8 mouse cellular contexts compared by ENCODE assay signal in genomic region chr2:161570236-161570995, GRCm38 (mm10).
A peak's percentile ranks its signal among the peaks of the same experiment; 100 is the strongest.
DNase-seq lines count a peak whose midpoint lies in the region; ATAC-seq and TF ChIP-seq lines count a peak whose summit lies in the region.

No protein-coding gene starts in this region.

- intact Hi-C loops in left cerebral cortex, postnatal 14 days (cut with DNase I): no loop called here

- peak; percentile 34 to 44 for DNase-seq in heart, adult 18-20 months
- DNase-seq in heart, embryonic 10.5 days (ENCODE audit: low spot score): no peak
- DNase-seq in testis, postnatal 14 days (ENCODE audit: low spot score): peak; percentile 14
- DNase-seq in testis, postnatal 10 days (ENCODE audit: low spot score): no peak
- DNase-seq in left cerebral cortex, postnatal 14 days (ENCODE audit: low spot score in 2 of 2): peak; percentile 25 to 37
- DNase-seq in stomach, postnatal 0 days (ENCODE audit: low spot score): no peak
- DNase-seq in hindbrain, embryonic 14.5 days (ENCODE audit: low spot score): no peak

- H3K36me3 ChIP-seq in heart, embryonic 10.5 days: no peaks in the 10 kb centered on the region
- H3K36me3 ChIP-seq in stomach, postnatal 0 days (ENCODE audit: control insufficient read depth, insufficient read depth, low read length): no peaks in the 10 kb centered on the region
- H3K36me3 ChIP-seq in midbrain, embryonic 15.5 days (replicated peaks): no peaks in the 10 kb centered on the region
- H3K36me3 ChIP-seq in hindbrain, embryonic 14.5 days (replicated peaks; ENCODE audit: control insufficient read depth, insufficient read depth): no peaks in the 10 kb centered on the region

- 0 out of 2 replicates have a peak overlapping the region, but pooled peaks have one; percentile 5 for H3K4me2 ChIP-seq in stomach, postnatal 0 days (replicated peaks; ENCODE audit: low read depth)
- H3K4me2 ChIP-seq in midbrain, embryonic 15.5 days: no peak overlapping the region
- H3K4me2 ChIP-seq in hindbrain, embryonic 14.5 days (replicated peaks): no peak overlapping the region

- TF ChIP-seq CTCF in stomach, postnatal 0 days (IDR thresholded peaks at IDR 0.05; ENCODE audit: low read depth): no peak

- no peak overlapping the region for H3K4me3 ChIP-seq in heart, embryonic 10.5 days
- no peak overlapping the region for H3K4me3 ChIP-seq in stomach, postnatal 0 days (ENCODE audit: low read depth, low read length)
- H3K4me3 ChIP-seq in midbrain, embryonic 15.5 days: no peak overlapping the region
- no peak overlapping the region for H3K4me3 ChIP-seq in hindbrain, embryonic 14.5 days (replicated peaks; ENCODE audit: low read length)

- 70% methylated on average over 10 of the region's 10 CpGs for WGBS in heart, embryonic 10.5 days
- WGBS in stomach, postnatal 0 days: 38% methylated on average over 10 of the region's 10 CpGs
- 61% methylated on average over 10 of the region's 10 CpGs for WGBS in midbrain, embryonic 15.5 days
- WGBS in hindbrain, embryonic 14.5 days: 67% methylated on average over 10 of the region's 10 CpGs

- no peaks in the 10 kb centered on the region for H3K27me3 ChIP-seq in heart, embryonic 10.5 days (ENCODE audit: insufficient read depth, poor library complexity, severe bottlenecking)
- no peaks in the 10 kb centered on the region for H3K27me3 ChIP-seq in stomach, postnatal 0 days (ENCODE audit: control insufficient read depth, insufficient read depth, low read length)
- no peaks in the 10 kb centered on the region for H3K27me3 ChIP-seq in midbrain, embryonic 15.5 days (replicated peaks)
- no peaks in the 10 kb centered on the region for H3K27me3 ChIP-seq in hindbrain, embryonic 14.5 days (ENCODE audit: control insufficient read depth, insufficient read depth, low read length)

- H3K4me1 ChIP-seq in heart, embryonic 10.5 days: 0 out of 2 replicates have a peak, but pooled peaks cover 4% of the 10 kb centered on the region
- no peaks in the 10 kb centered on the region for H3K4me1 ChIP-seq in stomach, postnatal 0 days (replicated peaks; ENCODE audit: control insufficient read depth, insufficient read depth)
- peaks cover 2% of the 10 kb centered on the region; the same call in 1 of the 2 replicates for H3K4me1 ChIP-seq in midbrain, embryonic 15.5 days
- H3K4me1 ChIP-seq in hindbrain, embryonic 14.5 days (replicated peaks; ENCODE audit: control insufficient read depth, insufficient read depth, low read length): no peaks in the 10 kb centered on the region

- no peaks in the 10 kb centered on the region for H3K9me3 ChIP-seq in heart, embryonic 10.5 days
- no peaks in the 10 kb centered on the region for H3K9me3 ChIP-seq in stomach, postnatal 0 days (ENCODE audit: control insufficient read depth, low read length)
- no peaks in the 10 kb centered on the region for H3K9me3 ChIP-seq in midbrain, embryonic 15.5 days
- H3K9me3 ChIP-seq in hindbrain, embryonic 14.5 days (ENCODE audit: control insufficient read depth, low read length): no peaks in the 10 kb centered on the region

- H3K27ac ChIP-seq in heart, embryonic 10.5 days: no peak overlapping the region
- no peak overlapping the region for H3K27ac ChIP-seq in stomach, postnatal 0 days (replicated peaks)
- H3K27ac ChIP-seq in midbrain, embryonic 15.5 days: no peak overlapping the region
- no peak overlapping the region for H3K27ac ChIP-seq in hindbrain, embryonic 14.5 days

- TF ChIP-seq EP300 in stomach, postnatal 0 days (optimal IDR thresholded peaks at IDR 0.05): no peak

- no peak overlapping the region for H3K9ac ChIP-seq in stomach, postnatal 0 days (ENCODE audit: low read length)
- H3K9ac ChIP-seq in midbrain, embryonic 15.5 days: no peak overlapping the region
- no peak overlapping the region for H3K9ac ChIP-seq in hindbrain, embryonic 14.5 days

- ATAC-seq in stomach, postnatal 0 days (ENCODE audit: low FRiP score, low TSS enrichment): peak; percentile 61; the same call in 1 of the 2 replicates
- ATAC-seq in midbrain, embryonic 15.5 days (replicated peaks): no peak
- ATAC-seq in hindbrain, embryonic 14.5 days (ENCODE audit: low FRiP score): no peak

Comparison
In these comparisons a context has a peak if more than half of its experiments do, and no peak if none do; other contexts are left out.
1. DNase-seq: peak in heart, adult 18-20 months (2 of 2), testis, postnatal 14 days (single experiment) and left cerebral cortex, postnatal 14 days (2 of 2); none in heart, embryonic 10.5 days (single experiment), testis, postnatal 10 days (single experiment), stomach, postnatal 0 days (single experiment) and hindbrain, embryonic 14.5 days (single experiment).